Mouse (Mus musculus): Measurements from ENCODE around the gene Zfp292. TPM values are rescaled to one million over a fixed set of nuclear protein-coding genes. Genes with fewer than 3 reads are reported as not detected.

The Zfp292 gene
- polyA plus RNA-seq, 1 experiment from 2014 or later: 21.0 TPM

GRCm38 (mm10) chr4:34872896-34873495 is 9.8 kb downstream of the Zfp292 start:
- 93% methylated on average over 4 of the region's 4 CpGs for WGBS
- DNase-seq (ENCODE audit: low spot score): no peak

GRCm38 (mm10) chr4:34869813-34870212 is 12.9 kb downstream of the Zfp292 start:
- H3K9me3 ChIP-seq: no peaks in the 10 kb centered on the region
- 85% methylated on average over 3 of the region's 3 CpGs for WGBS
- DNase-seq (ENCODE audit: low spot score): no peak
- 0 out of 2 replicates have a peak, but pooled peaks cover 5% of the 10 kb centered on the region for H3K4me1 ChIP-seq (replicated peaks)
- H3K4me3 ChIP-seq: no peak overlapping the region
- peaks cover 39% of the 10 kb centered on the region for H3K36me3 ChIP-seq
- H3K27ac ChIP-seq: no peak overlapping the region
- H3K27me3 ChIP-seq (ENCODE audit: insufficient read depth, poor library complexity, severe bottlenecking): no peaks in the 10 kb centered on the region

More at GRCm38 (mm10) chr4:34872896-34873495, 9.8 kb downstream of the Zfp292 start:
- H3K27me3 ChIP-seq (ENCODE audit: insufficient read depth, poor library complexity, severe bottlenecking): no peaks in the 10 kb centered on the region
- H3K36me3 ChIP-seq: peaks cover 61% of the 10 kb centered on the region
- no peak overlapping the region for H3K27ac ChIP-seq
- H3K4me3 ChIP-seq: no peak overlapping the region
- 0 out of 2 replicates have a peak, but pooled peaks cover 5% of the 10 kb centered on the region for H3K4me1 ChIP-seq (replicated peaks)
- peaks cover 12% of the 10 kb centered on the region for H3K9me3 ChIP-seq

- H3K27me3 ChIP-seq (ENCODE audit: insufficient read depth, poor library complexity, severe bottlenecking): no peaks in the 10 kb centered on the region
- H3K36me3 ChIP-seq: 0 out of 2 replicates have a peak, but pooled peaks cover 18% of the 10 kb centered on the region
- H3K4me3 ChIP-seq: no peak overlapping the region
- no peak overlapping the region for H3K27ac ChIP-seq
- no peak for DNase-seq (ENCODE audit: low spot score)
- 92% methylated on average over 3 of the region's 3 CpGs for WGBS
- H3K4me1 ChIP-seq (replicated peaks): no peaks in the 10 kb centered on the region
- no peaks in the 10 kb centered on the region for H3K9me3 ChIP-seq
Measured at GRCm38 (mm10) chr4:34861438-34861837, 21.3 kb downstream of the Zfp292 start.

DNA sequence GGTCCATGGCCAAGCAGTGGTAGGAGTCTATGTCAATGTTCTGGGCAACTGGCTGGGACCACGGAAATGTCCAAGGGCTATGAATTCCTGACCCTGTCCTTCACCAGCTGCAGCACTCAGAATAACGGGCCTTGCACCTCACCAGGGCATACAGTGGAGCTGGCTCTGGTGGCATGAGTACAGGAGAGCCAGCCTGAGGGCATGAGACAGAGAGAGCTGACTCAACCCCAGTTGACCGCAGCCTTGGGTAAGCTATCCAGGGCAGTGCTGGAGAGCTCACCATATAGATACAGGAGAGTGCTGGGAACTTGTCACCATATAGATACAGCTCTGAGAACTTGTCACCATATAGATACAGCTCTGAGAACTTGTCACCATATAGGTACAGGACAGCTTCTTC is 23.3 kb downstream of the Zfp292 start:
- no peak overlapping the region for H3K27ac ChIP-seq
- H3K36me3 ChIP-seq: peaks cover 21% of the 10 kb centered on the region
- no peaks in the 10 kb centered on the region for H3K4me1 ChIP-seq (replicated peaks)
- DNase-seq (ENCODE audit: low spot score): no peak
- H3K4me3 ChIP-seq: no peak overlapping the region
- H3K27me3 ChIP-seq (ENCODE audit: insufficient read depth, poor library complexity, severe bottlenecking): no peaks in the 10 kb centered on the region
- no peaks in the 10 kb centered on the region for H3K9me3 ChIP-seq
- WGBS: 87% methylated on average over 3 of the region's 3 CpGs

GRCm38 (mm10) chr4:34858903-34859302 is 23.9 kb downstream of the Zfp292 start:
- WGBS: 95% methylated on average over 3 of the region's 3 CpGs
- no peaks in the 10 kb centered on the region for H3K9me3 ChIP-seq
- no peak for DNase-seq (ENCODE audit: low spot score)

GRCm38 (mm10) chr4:34855966-34856365 is 26.8 kb downstream of the Zfp292 start:
- no peaks in the 10 kb centered on the region for H3K9me3 ChIP-seq
- DNase-seq (ENCODE audit: low spot score): no peak
- H3K27ac ChIP-seq: no peak overlapping the region
- peaks cover 40% of the 10 kb centered on the region for H3K36me3 ChIP-seq
- 30% methylated on average over 1 of the region's 1 CpGs for WGBS
- H3K27me3 ChIP-seq (ENCODE audit: insufficient read depth, poor library complexity, severe bottlenecking): no peaks in the 10 kb centered on the region
- H3K4me1 ChIP-seq (replicated peaks): no peaks in the 10 kb centered on the region
- no peak overlapping the region for H3K4me3 ChIP-seq

More at GRCm38 (mm10) chr4:34858903-34859302, 23.9 kb downstream of the Zfp292 start:
- Histone ChIP-seq H3K4me1 (replicated peaks) (no peaks in the 10 kb centered on the region), H3K27me3 (ENCODE audit: insufficient read depth, poor library complexity, severe bottlenecking) (no peaks in the 10 kb centered on the region), H3K27ac (no peak overlapping the region), H3K4me3 (no peak overlapping the region), H3K36me3 (peaks cover 26% of the 10 kb centered on the region)

DNA sequence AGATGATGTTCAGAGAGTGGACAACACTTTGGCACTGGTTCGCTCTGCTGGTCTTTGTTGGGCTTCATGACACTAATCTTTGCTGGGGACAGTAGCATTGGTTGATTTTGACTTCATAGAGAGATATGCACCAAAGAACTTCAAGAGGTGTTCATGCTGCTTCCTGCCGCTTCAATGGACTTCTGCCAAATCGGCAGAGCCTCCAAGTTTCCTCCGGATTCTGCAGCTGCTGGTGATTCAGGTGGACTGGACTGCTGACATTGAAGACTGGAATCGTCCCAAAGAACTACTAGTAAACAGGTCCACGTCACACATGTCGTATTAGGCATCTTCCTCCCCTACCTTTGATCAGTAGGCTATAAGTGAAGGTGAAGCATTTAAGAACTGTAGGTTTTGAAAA is 30.7 kb downstream of the Zfp292 start:
- Histone ChIP-seq H3K9me3 (no peaks in the 10 kb centered on the region), H3K27ac (no peak overlapping the region), H3K27me3 (ENCODE audit: insufficient read depth, poor library complexity, severe bottlenecking) (no peaks in the 10 kb centered on the region), H3K4me3 (no peak overlapping the region), H3K36me3 (peaks cover 58% of the 10 kb centered on the region), H3K4me1 (replicated peaks) (no peaks in the 10 kb centered on the region)
- 97% methylated on average over 7 of the region's 7 CpGs for WGBS
- DNase-seq (ENCODE audit: low spot score): no peak

DNA sequence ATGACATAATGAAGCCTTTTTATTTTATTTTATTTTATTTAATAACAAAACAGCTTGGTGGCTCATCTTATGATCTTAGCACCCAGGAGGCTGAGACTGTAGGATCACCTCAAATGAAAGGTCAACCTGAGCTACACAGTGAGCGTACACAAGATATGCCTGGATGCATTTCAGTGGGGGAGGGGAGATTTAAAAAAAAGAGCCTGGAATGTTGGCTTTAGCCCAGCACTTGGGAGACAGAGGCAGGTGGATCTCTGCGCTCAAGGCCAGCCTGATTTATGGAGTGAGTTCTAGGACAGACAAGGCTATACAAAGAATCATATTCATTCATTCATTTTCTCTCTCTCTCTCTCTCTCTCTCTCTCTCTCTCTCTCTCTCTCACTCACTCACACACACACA is 32.6 kb downstream of the Zfp292 start:
- WGBS: 93% methylated on average over 2 of the region's 2 CpGs
- no peak for DNase-seq (ENCODE audit: low spot score)
- Histone ChIP-seq H3K4me3 (no peak overlapping the region), H3K27me3 (ENCODE audit: insufficient read depth, poor library complexity, severe bottlenecking) (no peaks in the 10 kb centered on the region), H3K4me1 (replicated peaks) (no peaks in the 10 kb centered on the region), H3K27ac (no peak overlapping the region), H3K9me3 (no peaks in the 10 kb centered on the region), H3K36me3 (peaks cover 59% of the 10 kb centered on the region)

- Histone ChIP-seq H3K27me3 (ENCODE audit: insufficient read depth, poor library complexity, severe bottlenecking) (no peaks in the 10 kb centered on the region), H3K27ac (no peak overlapping the region), H3K4me1 (replicated peaks) (no peaks in the 10 kb centered on the region), H3K4me3 (no peak overlapping the region), H3K9me3 (no peaks in the 10 kb centered on the region), H3K36me3 (peaks cover 42% of the 10 kb centered on the region)
- no peak for DNase-seq (ENCODE audit: low spot score)
- WGBS: 92% methylated on average over 6 of the region's 6 CpGs
Measured at GRCm38 (mm10) chr4:34847679-34848309, 35.0 kb downstream of the Zfp292 start.

DNA sequence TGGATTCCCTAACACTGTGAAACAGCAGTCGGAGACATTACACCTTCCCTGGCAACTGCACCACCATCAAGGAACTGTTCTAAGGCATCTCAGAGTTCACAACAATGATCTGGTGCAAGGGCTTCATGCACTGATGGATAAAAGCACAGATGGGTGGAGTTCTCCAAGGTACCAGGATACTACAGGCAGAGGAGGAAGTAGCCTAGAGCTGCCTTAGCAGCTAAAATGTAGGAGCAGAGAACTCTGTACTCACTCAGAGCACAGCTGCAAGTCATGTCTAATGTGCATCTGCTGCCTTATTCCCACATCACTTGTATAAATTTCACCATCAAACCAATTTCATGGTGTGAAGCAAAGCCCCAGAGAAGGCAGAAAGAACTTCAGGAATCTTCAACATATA is 38.9 kb downstream of the Zfp292 start:
- Histone ChIP-seq H3K9me3 (no peaks in the 10 kb centered on the region), H3K36me3 (peaks cover 22% of the 10 kb centered on the region), H3K4me1 (replicated peaks) (no peaks in the 10 kb centered on the region), H3K4me3 (no peak overlapping the region), H3K27me3 (ENCODE audit: insufficient read depth, poor library complexity, severe bottlenecking) (no peaks in the 10 kb centered on the region), H3K27ac (no peak overlapping the region)
- no peak for DNase-seq (ENCODE audit: low spot score)
- 88% methylated on average over 1 of the region's 1 CpGs for WGBS

DNA sequence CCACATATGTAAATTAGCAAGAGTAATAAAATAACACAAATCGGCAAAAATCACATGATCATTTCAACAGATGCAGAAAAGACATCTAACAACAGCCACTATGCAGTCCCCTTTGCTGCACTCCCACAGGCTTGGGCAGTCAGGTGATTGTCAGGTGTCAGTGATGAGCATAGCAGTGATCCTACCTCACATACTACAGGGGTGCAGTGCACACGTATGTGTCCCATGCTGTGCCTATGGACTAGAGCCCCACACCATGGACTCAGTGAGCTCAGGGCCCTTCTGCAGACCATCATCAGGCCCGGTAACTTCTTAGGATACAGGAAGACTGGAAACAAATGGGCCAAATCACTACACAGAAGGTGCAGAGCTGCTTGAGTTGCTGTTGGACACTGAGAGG is 39.9 kb downstream of the Zfp292 start:
- 88% methylated on average over 3 of the region's 3 CpGs for WGBS
- Histone ChIP-seq H3K9me3 (no peaks in the 10 kb centered on the region), H3K27me3 (ENCODE audit: insufficient read depth, poor library complexity, severe bottlenecking) (no peaks in the 10 kb centered on the region), H3K27ac (no peak overlapping the region), H3K36me3 (peaks cover 24% of the 10 kb centered on the region), H3K4me3 (no peak overlapping the region), H3K4me1 (replicated peaks) (no peaks in the 10 kb centered on the region)
- no peak for DNase-seq (ENCODE audit: low spot score)

DNA sequence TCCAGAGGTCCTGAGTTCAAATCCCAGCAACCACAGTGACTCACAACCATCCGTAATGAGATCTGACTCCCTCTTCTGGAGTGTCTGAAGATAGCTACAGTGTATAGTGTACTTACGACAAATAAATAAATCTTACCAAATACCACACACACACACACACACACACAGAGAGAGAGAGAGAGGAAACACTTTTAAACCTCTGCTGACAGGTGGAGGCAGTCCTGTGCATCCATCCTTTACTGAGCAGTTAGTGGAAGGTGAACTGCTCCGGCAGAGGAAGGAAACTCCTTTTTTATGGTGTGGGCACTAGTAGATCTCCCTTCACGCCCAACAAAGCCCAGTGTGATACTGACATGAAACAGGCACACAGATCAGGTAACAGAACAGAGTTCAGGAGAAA is 51.3 kb downstream of the Zfp292 start:
- 95% methylated on average over 4 of the region's 4 CpGs for WGBS
- H3K27me3 ChIP-seq (ENCODE audit: insufficient read depth, poor library complexity, severe bottlenecking): no peaks in the 10 kb centered on the region
- H3K4me3 ChIP-seq: no peak overlapping the region
- H3K36me3 ChIP-seq: peaks cover 68% of the 10 kb centered on the region
- H3K27ac ChIP-seq: no peak overlapping the region
- no peaks in the 10 kb centered on the region for H3K4me1 ChIP-seq (replicated peaks)
- DNase-seq (ENCODE audit: low spot score): no peak
- H3K9me3 ChIP-seq: no peaks in the 10 kb centered on the region

GRCm38 (mm10) chr4:34829456-34829855 is 53.3 kb downstream of the Zfp292 start:
- H3K9me3 ChIP-seq: no peaks in the 10 kb centered on the region
- no peak overlapping the region for H3K4me3 ChIP-seq
- DNase-seq (ENCODE audit: low spot score): no peak
- 95% methylated on average over 3 of the region's 3 CpGs for WGBS
- no peak overlapping the region for H3K27ac ChIP-seq
- peaks cover 61% of the 10 kb centered on the region for H3K36me3 ChIP-seq
- no peaks in the 10 kb centered on the region for H3K27me3 ChIP-seq (ENCODE audit: insufficient read depth, poor library complexity, severe bottlenecking)
- no peaks in the 10 kb centered on the region for H3K4me1 ChIP-seq (replicated peaks)

All from hindbrain, embryonic 10.5 days (tissue).